Mouse (Mus musculus): ENCODE data around the gene Srxn1. TPM values are rescaled to one million over a fixed set of nuclear protein-coding genes. Genes with fewer than 3 reads are reported as not detected.
A peak's percentile ranks its signal among the peaks of the same experiment; 100 is the strongest.

Gene Srxn1
- total RNA-seq, 2 experiments from 2014 or later = 547 to 673 TPM

GRCm38 (mm10) chr2:152114057-152114975, 9.0 kb downstream of the Srxn1 start:
- no peak for DNase-seq (ENCODE audit: low spot score in 2 of 2)

GRCm38 (mm10) chr2:152117694-152118093, 12.4 kb downstream of the Srxn1 start:
- DNase-seq (ENCODE audit: low spot score in 2 of 2) = no peak

- DNase-seq (ENCODE audit: low spot score in 2 of 2) = no peak
Measured at GRCm38 (mm10) chr2:152119228-152119865, 14.0 kb downstream of the Srxn1 start.

- no peak for DNase-seq (ENCODE audit: low spot score in 2 of 2)
Measured at GRCm38 (mm10) chr2:152122896-152123295, 17.6 kb downstream of the Srxn1 start.

GRCm38 (mm10) chr2:152128597-152128996, 23.3 kb downstream of the Srxn1 start:
- no peak for DNase-seq (ENCODE audit: low spot score in 2 of 2)

- no peak for DNase-seq (ENCODE audit: low spot score in 2 of 2)
Measured at GRCm38 (mm10) chr2:152129778-152130177, 24.5 kb downstream of the Srxn1 start.

- no peak for DNase-seq (ENCODE audit: low spot score in 2 of 2)
Measured at GRCm38 (mm10) chr2:152132016-152132415, 26.7 kb downstream of the Srxn1 start.

- DNase-seq (ENCODE audit: low spot score in 2 of 2) = no peak
Measured at GRCm38 (mm10) chr2:152132691-152133090, 27.4 kb downstream of the Srxn1 start.

- no peak for DNase-seq (ENCODE audit: low spot score in 2 of 2)
Measured at GRCm38 (mm10) chr2:152139191-152139987, 34.1 kb downstream of the Srxn1 start.

- DNase-seq (ENCODE audit: low spot score in 2 of 2) = no peak
Measured at GRCm38 (mm10) chr2:152140941-152141340, 35.6 kb downstream of the Srxn1 start.

- no peak for DNase-seq (ENCODE audit: low spot score in 2 of 2)
Measured at GRCm38 (mm10) chr2:152141491-152141890, 36.2 kb downstream of the Srxn1 start.

GRCm38 (mm10) chr2:152142046-152142445, 36.7 kb downstream of the Srxn1 start:
- DNase-seq (ENCODE audit: low spot score in 2 of 2) = peak in 1 of 2 experiments; percentile 40

- DNase-seq (ENCODE audit: low spot score in 2 of 2) = no peak
Measured at GRCm38 (mm10) chr2:152142571-152142970, 37.3 kb downstream of the Srxn1 start.

- DNase-seq (ENCODE audit: low spot score in 2 of 2) = peak; percentile 63 to 67
Measured at GRCm38 (mm10) chr2:152143279-152144157, 38.2 kb downstream of the Srxn1 start, which contains the start of gene Tcf15. TSS of gene Tcf15 (plus strand) at chr2:152143561.

GRCm38 (mm10) chr2:152144158-152144450, 38.8 kb downstream of the Srxn1 start:
- DNase-seq (ENCODE audit: low spot score in 2 of 2) = no peak

GRCm38 (mm10) chr2:152144501-152144900, 39.2 kb downstream of the Srxn1 start:
- no peak for DNase-seq (ENCODE audit: low spot score in 2 of 2)

GRCm38 (mm10) chr2:152145711-152146110, 40.4 kb downstream of the Srxn1 start:
- no peak for DNase-seq (ENCODE audit: low spot score in 2 of 2)

- no peak for DNase-seq (ENCODE audit: low spot score in 2 of 2)
Measured at GRCm38 (mm10) chr2:152147079-152147478, 41.8 kb downstream of the Srxn1 start.

GRCm38 (mm10) chr2:152148675-152149074, 43.4 kb downstream of the Srxn1 start:
- DNase-seq (ENCODE audit: low spot score in 2 of 2) = no peak

GRCm38 (mm10) chr2:152149891-152150290, 44.6 kb downstream of the Srxn1 start:
- no peak for DNase-seq (ENCODE audit: low spot score in 2 of 2)

GRCm38 (mm10) chr2:152150373-152150772, 45.1 kb downstream of the Srxn1 start:
- no peak for DNase-seq (ENCODE audit: low spot score in 2 of 2)

Measured in adrenal gland, adult 18-20 months (tissue).